Mouse (Mus musculus): ENCODE data around the gene Rnls. TPM values are rescaled to one million over a fixed set of nuclear protein-coding genes. Genes with fewer than 3 reads are reported as not detected.
"Not testable (repeated sequence)": the region's sequence is repeated elsewhere in the genome, so short reads cannot be mapped to it uniquely, and the experiment has no call there.

Gene Rnls
- total RNA-seq (2021), result 1 to 10 TPM in 1 of 2 experiments, under 1 TPM in 1; 0.98 to 1.5 TPM
- long read RNA-seq, experiment 1, partial matches to known transcripts, result 0 of 3 reads
- long read RNA-seq, experiment 1, other reads (novel, unspliced or antisense), result 2 of 3 reads
- long read RNA-seq, experiment 2, partial matches to known transcripts, result 0 of 3 reads
- long read RNA-seq, experiment 2, other reads (novel, unspliced or antisense), result 1 of 3 reads

DNA sequence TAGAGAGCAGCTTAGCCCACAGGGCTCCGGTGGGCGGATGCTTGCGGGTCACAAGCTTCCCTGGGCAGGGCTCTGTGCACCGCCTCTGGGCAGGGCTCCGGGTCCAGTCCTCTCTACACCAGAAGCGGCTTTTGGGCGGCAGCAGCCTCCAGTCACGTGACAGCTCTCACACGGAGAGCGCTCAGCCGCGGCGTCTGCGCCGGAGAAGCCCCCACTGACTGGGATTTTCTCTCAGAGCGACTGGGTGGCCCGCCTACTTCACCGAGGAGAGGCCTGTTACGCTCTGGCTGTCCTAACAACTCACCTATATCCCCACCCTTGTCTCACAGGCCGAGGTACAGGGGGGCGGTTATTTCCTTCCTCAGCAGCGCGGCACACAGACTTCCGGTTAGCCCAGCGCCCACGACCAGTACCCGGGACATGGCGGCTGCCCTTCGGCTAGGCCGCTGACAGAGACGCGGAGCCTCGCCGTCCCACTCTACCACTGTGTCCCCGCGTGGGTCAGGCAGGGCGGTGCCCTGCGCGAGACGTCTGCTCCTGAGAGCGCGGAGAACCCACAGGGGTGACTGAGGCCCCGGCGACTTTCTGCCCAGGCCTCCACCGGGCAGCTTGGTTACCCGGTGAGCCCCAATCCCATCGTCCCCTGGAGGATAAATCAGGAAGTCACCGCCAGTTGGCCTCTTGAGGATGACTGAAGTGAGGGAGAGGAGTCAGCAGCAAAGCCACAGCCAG, at the start of gene Rnls:
TSS of gene Rnls (minus strand) at position 645 of the 732 bp plus-strand sequence.
- TF ChIP-seq CTCF (conservative IDR thresholded peaks at IDR 0.05), result peak; percentile 63
- DNase-seq (ENCODE audit: low spot score in 2 of 2), result peak; percentile 76 to 84
- H3K4me3 ChIP-seq, result peak within 1 kb of the TSS; percentile 74

DNA sequence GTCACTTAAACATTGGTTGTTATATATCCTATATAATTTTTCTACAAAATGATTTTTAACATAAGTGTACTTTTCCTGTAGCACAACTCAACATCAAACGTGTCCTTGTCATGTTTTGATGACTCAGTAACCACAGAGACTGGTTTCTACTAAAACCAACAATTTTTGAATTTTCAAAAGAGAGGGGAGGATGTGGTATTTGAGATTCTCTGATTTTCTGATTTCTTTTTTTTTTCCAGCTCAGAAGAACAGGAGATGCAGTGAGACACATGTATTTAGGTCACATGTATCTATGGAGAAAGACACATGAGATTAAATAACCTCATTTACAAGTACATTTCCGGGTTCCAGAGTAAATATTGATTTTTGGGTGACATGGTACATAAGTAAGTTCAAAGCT, 37.4 kb upstream of the Rnls start:
- no peak overlapping the region for H3K4me3 ChIP-seq
- H3K27ac ChIP-seq, result no peak overlapping the region
- no peak for TF ChIP-seq CTCF (conservative IDR thresholded peaks at IDR 0.05)
- no peak for DNase-seq (ENCODE audit: low spot score in 2 of 2)

More for the DNA sequence above, at the start of gene Rnls:
- H3K27ac ChIP-seq, result peak within 1 kb of the TSS; percentile 96

DNA sequence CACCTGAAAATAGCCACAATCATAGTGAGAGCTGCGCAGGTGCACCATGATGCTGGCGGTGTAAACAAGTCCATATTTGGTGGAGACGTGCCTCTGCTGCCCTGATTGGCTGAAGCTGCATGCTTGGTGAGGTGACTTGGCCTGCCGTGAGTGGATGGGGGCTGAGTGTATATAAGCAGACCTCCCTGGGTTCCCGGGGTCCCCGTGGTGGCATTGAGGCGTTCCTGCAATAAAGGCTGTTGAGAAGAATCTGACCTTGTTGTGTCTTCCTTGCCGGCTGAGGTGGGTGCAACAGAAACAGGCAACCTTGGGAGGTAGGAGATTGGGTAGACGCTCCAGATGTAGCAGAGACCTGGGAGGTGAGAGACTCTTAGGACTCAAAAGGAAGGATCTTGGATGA, 27.3 kb upstream of the Rnls start:
- not testable (repeated sequence) for H3K27ac ChIP-seq; DNase-seq (ENCODE audit: low spot score in 2 of 2); H3K4me3 ChIP-seq

DNA sequence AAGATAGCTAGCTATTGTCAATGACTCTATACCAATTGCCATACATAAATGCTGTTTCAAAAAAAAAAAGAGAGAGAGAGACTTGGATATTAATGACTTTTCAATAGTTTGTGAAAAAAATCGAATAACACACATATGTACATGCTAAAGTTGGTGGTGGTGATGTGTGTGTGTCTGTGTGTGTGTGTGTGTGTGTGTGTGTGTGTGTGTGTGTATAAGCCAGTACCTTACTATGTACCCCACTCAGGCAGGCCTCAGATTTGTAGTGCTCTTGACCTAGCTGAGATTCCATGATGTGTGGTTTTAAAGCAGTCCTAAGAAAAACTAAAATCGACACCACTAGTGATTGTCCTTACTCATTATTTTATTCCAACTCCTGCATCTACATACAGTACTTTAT, 11.3 kb downstream of the Rnls start:
- TF ChIP-seq CTCF (conservative IDR thresholded peaks at IDR 0.05), result no peak
- DNase-seq (ENCODE audit: low spot score in 2 of 2), result no peak
- H3K4me3 ChIP-seq, result no peak overlapping the region
- H3K27ac ChIP-seq, result no peak overlapping the region

DNA sequence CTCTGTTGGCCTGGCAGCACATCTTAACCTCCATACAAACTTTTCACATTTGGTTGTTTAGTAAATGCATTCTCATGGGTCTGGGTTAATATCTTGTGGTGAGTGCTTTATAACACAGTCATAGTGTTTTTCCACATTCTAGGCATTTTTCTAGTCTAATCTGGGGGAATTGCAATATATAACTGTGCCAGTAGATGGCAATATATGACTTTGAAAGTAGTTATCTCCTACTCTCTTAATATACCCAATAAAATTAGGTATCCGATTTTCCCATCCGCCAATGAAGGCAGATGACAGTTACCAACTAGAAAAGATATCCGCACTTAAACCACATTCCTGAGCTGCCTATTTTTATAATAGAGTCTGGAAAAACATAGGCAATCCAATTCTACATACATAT, 11.7 kb downstream of the Rnls start:
- DNase-seq (ENCODE audit: low spot score in 2 of 2), result peak in 1 of 2 experiments; percentile 17

DNA sequence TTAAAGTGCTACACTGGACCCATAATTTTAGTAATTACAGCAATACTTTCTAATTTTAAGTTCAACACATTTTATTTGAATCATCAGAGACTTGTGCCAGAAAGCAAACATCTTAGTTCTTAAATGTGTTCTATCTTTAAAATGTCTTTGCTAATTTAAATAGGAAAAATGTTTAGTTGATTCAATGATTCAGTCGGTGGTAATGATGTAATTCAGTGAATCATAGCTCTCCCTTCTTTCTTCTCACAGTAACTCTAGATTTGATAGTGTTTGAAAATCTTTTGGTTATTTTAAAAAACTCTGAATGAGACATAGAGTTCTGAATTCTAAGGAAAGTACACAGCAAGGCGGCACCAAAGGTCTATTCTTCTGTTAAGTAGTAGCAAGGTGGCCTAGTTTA, 23.3 kb downstream of the Rnls start:
- H3K27ac ChIP-seq, result no peak overlapping the region
- no peak for DNase-seq (ENCODE audit: low spot score in 2 of 2)
- no peak overlapping the region for H3K4me3 ChIP-seq
- TF ChIP-seq CTCF (conservative IDR thresholded peaks at IDR 0.05), result no peak

More for the DNA sequence above, 11.7 kb downstream of the Rnls start:
- H3K27ac ChIP-seq, result no peak overlapping the region
- H3K4me3 ChIP-seq, result no peak overlapping the region
- TF ChIP-seq CTCF (conservative IDR thresholded peaks at IDR 0.05), result peak; percentile 84

DNA sequence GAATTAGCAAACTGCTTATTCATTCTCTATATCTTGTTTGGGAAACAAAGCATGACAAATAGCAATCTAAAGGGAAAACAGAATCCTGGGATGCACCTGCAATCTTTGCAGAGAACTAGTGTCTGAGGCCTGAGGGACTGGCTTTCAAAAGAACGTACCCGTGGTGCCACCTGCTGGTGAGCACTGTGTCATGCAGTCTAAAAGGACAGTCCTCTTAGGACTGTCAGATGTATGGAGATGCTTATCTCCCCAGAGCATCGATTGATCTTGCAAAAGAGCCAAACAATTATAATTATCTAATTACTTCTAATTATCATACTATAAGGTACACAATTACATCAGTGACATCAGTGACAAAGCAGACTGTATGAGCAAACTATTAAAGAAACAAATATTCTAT, 25.4 kb downstream of the Rnls start:
- peak; percentile 65 to 86 for DNase-seq (ENCODE audit: low spot score in 2 of 2)
- no peak overlapping the region for H3K27ac ChIP-seq
- no peak overlapping the region for H3K4me3 ChIP-seq
- peak; percentile 99 for TF ChIP-seq CTCF (conservative IDR thresholded peaks at IDR 0.05)

DNA sequence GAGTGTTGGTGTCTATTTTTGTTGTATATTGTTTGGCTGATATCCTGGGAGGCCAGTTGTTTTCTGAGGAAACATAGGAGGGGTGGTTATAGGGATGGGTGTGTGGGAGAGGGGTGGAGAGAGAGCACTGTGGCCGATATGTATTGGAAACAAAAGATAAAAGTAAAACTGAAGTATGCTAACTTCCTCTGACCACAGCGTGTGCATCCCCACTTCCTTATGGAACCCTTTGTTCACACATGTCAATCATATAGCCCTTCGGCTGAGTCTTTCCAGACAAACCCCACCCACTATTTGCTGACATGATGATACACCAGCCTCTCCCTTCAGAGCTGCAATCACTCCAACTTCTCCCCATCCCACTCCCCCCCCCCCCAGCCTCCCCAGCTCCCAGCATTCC, 35.1 kb downstream of the Rnls start:
- H3K4me3 ChIP-seq, result no peak overlapping the region
- no peak for TF ChIP-seq CTCF (conservative IDR thresholded peaks at IDR 0.05)
- no peak overlapping the region for H3K27ac ChIP-seq
- DNase-seq (ENCODE audit: low spot score in 2 of 2), result no peak

DNA sequence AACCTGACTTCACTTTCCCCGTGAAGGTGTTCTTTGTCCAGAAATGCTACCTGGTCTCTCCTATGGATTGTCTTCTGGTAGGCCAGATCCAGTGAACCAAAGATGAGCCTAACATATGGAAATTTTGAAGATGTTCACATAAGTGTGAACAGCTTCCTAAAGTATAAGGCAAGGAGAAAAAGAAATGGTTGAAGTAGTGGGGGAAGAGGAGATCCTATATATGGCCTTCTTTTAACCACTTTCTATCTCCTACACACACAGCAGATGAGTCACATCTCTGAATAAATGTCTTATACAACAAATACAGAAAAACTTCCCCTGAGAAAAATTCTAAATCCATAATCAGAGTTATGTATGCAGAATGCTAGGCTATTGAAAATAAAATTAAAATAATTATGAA, 52.0 kb downstream of the Rnls start:
- H3K4me3 ChIP-seq, result no peak overlapping the region
- no peak for DNase-seq (ENCODE audit: low spot score in 2 of 2)
- no peak for TF ChIP-seq CTCF (conservative IDR thresholded peaks at IDR 0.05)
- H3K27ac ChIP-seq, result no peak overlapping the region

DNA sequence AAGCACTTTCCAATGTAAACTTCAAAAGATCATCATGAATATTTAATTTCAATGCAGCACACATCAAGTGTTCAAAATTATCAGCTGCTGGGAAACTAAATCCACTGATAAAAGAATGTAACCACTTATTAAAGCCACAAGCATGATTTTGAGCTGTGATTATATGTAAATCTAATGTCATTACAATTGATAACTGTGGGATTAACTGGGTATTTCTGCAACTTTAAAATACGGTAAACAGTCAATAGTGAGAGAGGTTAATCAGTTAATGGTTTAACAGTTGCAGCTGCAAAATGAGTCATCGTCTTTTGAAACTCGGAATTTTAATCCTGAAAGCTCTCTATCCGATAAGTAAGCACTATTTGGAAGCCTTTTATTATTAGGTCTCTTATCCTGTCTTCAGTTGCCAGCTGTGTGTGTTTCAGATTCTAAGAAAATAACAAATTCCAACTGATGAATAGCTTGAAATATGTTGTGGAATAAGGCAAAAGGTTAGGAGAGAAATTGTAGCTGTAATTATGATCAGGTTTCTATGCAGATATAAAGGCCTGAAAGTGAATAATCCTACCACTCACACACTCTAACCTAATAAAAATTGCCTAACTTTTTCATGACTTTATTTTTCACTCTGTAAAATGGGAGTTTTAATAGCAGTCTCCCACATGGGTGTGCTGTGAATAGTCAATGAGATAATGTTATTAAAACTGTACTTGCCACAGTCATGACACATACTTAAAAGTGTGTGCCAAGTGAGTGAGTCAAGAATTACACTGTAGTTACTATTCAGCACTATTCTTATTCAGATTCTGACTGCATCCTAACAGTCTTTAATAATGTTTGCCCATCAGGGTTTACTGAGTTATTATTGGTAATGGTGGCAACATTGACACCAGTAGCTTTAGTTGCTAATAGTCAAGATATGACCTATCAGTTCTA, 65.1 kb downstream of the Rnls start:
- H3K27ac ChIP-seq, result no peak overlapping the region
- TF ChIP-seq CTCF (conservative IDR thresholded peaks at IDR 0.05), result no peak
- no peak overlapping the region for H3K4me3 ChIP-seq
- no peak for DNase-seq (ENCODE audit: low spot score in 2 of 2)

DNA sequence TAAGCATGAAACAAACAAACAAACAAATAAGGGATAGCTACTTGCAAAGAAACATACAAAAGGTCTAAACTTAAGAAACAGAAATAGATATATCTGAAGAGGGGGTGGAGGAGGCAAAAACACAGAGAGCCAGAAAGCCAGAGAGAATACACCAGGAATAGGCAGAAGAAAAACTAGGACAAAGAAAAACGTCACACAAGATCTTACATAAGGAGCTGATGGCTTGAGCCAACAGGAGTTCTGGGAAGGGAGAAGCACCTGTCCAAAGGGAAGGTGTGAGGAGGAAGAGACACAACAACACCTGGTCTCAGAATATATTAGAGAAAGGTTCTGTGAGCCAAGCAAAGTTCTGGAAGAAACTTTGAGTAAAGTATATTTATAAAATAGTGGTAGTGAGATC, 73.3 kb downstream of the Rnls start:
- no peak for TF ChIP-seq CTCF (conservative IDR thresholded peaks at IDR 0.05)
- DNase-seq (ENCODE audit: low spot score in 2 of 2), result no peak

DNA sequence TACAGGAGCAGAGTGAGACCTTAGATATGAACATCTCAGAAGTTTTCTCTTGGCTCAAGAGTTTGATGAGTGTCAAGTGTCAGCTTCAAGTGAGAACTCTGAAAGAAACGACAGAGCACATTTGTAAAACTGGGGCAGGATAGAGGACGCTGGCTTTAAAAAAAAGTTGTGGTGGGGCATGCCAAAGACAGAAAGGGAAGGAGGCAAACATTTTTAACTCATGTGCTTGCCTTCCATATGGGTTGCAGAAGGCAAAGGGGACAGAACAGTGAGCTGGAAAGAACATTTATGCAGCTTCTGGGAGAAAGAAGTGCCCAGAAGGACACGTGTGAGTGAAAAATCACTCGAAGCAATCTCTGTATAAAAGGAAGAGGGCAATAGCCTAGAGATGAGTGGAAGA, 75.0 kb downstream of the Rnls start:
- no peak for TF ChIP-seq CTCF (conservative IDR thresholded peaks at IDR 0.05)
- no peak overlapping the region for H3K27ac ChIP-seq
- DNase-seq (ENCODE audit: low spot score in 2 of 2), result no peak
- no peak overlapping the region for H3K4me3 ChIP-seq

More for the DNA sequence above, 73.3 kb downstream of the Rnls start:
- no peak overlapping the region for H3K27ac ChIP-seq
- no peak overlapping the region for H3K4me3 ChIP-seq

DNA sequence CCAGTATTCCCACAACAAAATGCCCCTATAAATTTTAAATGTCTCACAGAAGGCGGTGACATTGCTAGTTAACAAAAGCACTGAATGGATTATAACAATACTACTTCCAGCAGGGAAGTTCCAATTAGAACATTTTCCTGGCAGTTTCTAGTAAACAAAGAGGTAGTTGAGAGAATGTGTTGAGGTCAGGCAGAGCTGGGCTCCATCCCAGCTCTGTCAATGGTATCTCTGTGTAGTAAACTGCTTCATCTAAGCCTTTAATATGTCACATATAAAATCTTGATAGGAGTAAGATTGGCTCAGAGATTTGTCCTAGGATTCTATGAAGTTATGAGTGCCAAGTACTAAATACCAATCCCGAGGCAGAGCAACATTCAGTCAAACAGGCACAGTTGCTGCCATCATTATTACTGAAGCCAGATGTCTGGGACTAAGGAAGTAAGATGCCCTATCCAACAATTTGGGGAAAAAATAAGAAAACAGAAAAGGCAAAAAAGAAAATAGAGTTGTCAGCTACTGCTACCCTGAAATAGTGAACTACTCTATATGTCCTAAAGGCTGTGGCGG, 92.3 kb downstream of the Rnls start:
- Histone ChIP-seq H3K4me3 (no peak overlapping the region), H3K27ac (no peak overlapping the region)
- no peak for DNase-seq (ENCODE audit: low spot score in 2 of 2)
- TF ChIP-seq CTCF (conservative IDR thresholded peaks at IDR 0.05), result no peak
